Mouse (Mus musculus) heart, adult 2 months (tissue): ENCODE data around the gene Tbc1d1.

Experiments
- CTCF ChIP-seq: fragments of 200-600 bp; IDR thresholded peaks from 2 replicates; pipeline ENCODE4 v1.8.1; 2022; ENCODE audit warnings: antibody characterized with exemption, mild to moderate bottlenecking, moderate library complexity
- EP300 ChIP-seq: fragments of 200-500 bp; IDR thresholded peaks from 2 replicates; pipeline ENCODE4 v1.6.1; 2011; ENCODE audit warnings: low read depth, low read length, control low read depth; ENCODE audit not compliant: insufficient read depth
- POLR2A ChIP-seq: fragments of 200-500 bp; IDR thresholded peaks from 2 replicates; pipeline ENCODE4 v1.6.1; 2011; ENCODE audit warnings: mild to moderate bottlenecking, low read depth, low read length, control low read depth; ENCODE audit not compliant: insufficient read depth

GRCm38 (mm10) chr5:64149184-64150127 is 6.6 kb upstream of the Tbc1d1 start:
- TF ChIP-seq POLR2A (no peak), CTCF (no peak), EP300 (no peak)
